Mouse (Mus musculus) hindbrain, embryonic 14.5 days (tissue): ENCODE results near the gene Gm42791. TPM values are rescaled to one million over a fixed set of nuclear protein-coding genes. Genes with fewer than 3 reads are reported as not detected.

Experiments
- ATAC-seq: fragments of 200-750 bp; cut with Nextera tagmentation; 2 replicates; pipeline ENCODE4 v1.8.0; 2017; ENCODE audit warnings: moderate number of reproducible peaks, mild to moderate bottlenecking, moderate TSS enrichment, moderate library complexity; ENCODE audit not compliant: low FRiP score
- DNase-seq: peaks from one replicate; pipeline ENCODE4 v3.0.0-alpha.2; 2015; ENCODE audit warnings: low spot score
- H3K27ac ChIP-seq: fragments of 300-500 bp; sonication (generic); 2 replicates; pipeline ENCODE4 v1.5.1; 2014; ENCODE audit warnings: mild to moderate bottlenecking, moderate library complexity
- H3K27me3 ChIP-seq: fragments of 300-500 bp; sonication (generic); 2 replicates; pipeline ENCODE4 v1.6.1; 2014; ENCODE audit warnings: mild to moderate bottlenecking, low read length, mixed read lengths; ENCODE audit not compliant: control insufficient read depth, insufficient read depth
- H3K36me3 ChIP-seq: fragments of 300-500 bp; sonication (generic); replicated peaks from 2 replicates; pipeline ENCODE4 v1.6.1; 2014; ENCODE audit not compliant: control insufficient read depth, insufficient read depth
- H3K4me1 ChIP-seq: fragments of 300-500 bp; sonication (generic); replicated peaks from 2 replicates; pipeline ENCODE4 v1.6.1; 2014; ENCODE audit warnings: antibody characterized with exemption, low read length, mixed read lengths; ENCODE audit not compliant: control insufficient read depth, insufficient read depth
- H3K4me2 ChIP-seq: fragments of 300-500 bp; sonication (generic); replicated peaks from 2 replicates; pipeline ENCODE4 v1.6.1; 2014; ENCODE audit warnings: mild to moderate bottlenecking, moderate library complexity
- H3K4me3 ChIP-seq: fragments of 300-500 bp; sonication (generic); replicated peaks from 2 replicates; pipeline ENCODE4 v1.5.1; 2014; ENCODE audit warnings: mild to moderate bottlenecking, low read length
- H3K9ac ChIP-seq: fragments of 300-500 bp; sonication (generic); 2 replicates; pipeline ENCODE4 v1.6.1; 2014
- H3K9me3 ChIP-seq: fragments of 300-500 bp; sonication (generic); 2 replicates; pipeline ENCODE4 v1.6.1; 2016; ENCODE audit warnings: low read length; ENCODE audit not compliant: control insufficient read depth
- WGBS: fragments of 180-500 bp; shearing (Covaris S2); extraction: QIAGEN DNeasy Blood & Tissue Kit; methylation state at CpG from one replicate; pipeline ENCODE4 v1.1.7; 2014; 5-methylcytosine and 5-hydroxymethylcytosine counted together
- polyA plus RNA-seq: library from polyadenylated mRNA; unstranded; fragments of >200 nt; fragmentation: Nextera tagmentation; extraction: Ambion mirVana; gene quantifications from 2 replicates; pipeline ENCODE4 v1.2.1, GENCODE M21; 2014

The Gm42791 gene
- polyA plus RNA-seq, 1 experiment from 2014 or later = 0.33 TPM

DNA sequence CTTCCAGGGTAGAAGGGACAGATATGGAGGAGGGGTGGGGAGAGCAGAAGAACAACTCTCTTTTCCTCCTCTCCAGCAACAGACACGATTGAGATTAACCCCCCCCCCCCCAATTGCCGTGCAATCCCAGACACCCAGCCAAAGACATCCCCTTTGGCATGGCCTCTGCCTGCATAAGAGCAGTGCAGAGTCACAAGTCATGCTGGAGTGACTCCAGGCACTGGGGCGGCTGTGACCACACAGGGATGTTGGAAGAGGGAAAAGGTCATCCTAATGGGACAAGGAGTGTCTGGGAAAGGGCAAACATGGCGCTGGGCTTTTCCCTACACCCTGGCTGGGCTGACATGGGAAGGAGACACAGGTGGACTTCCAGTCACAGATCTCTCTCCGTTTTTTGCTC lies 41.8 kb downstream of the Gm42791 start:
- WGBS = 83% methylated on average over 5 of the region's 5 CpGs

DNA sequence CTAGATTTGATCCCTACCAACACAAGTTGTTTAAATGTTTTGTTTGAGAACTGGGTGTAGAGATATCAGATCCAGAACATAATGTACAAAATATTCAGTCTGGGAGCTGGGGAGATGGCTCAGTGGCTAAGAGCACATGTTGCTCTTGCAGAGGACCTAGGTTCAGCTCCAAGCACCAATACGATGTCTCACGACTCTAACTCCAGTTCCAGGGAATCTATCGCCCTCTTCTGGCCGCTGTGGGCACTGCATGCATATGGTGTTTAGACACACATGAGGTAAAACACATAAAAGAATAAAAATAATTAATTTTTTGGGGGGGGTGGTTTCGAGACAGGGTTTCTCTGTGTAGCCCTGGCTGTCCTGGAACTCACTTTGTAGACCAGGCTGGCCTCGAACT lies 42.5 kb downstream of the Gm42791 start:
- ATAC-seq (no peak), DNase-seq (no peak)
- Histone ChIP-seq H3K36me3 (no peaks in the 10 kb centered on the region), H3K4me1 (no peaks in the 10 kb centered on the region), H3K4me3 (no peak overlapping the region), H3K27me3 (no peaks in the 10 kb centered on the region), H3K4me2 (no peak overlapping the region), H3K9ac (no peak overlapping the region), H3K9me3 (no peaks in the 10 kb centered on the region), H3K27ac (no peak overlapping the region)
- 53% methylated on average over 6 of the region's 6 CpGs for WGBS

More for the DNA sequence above, 41.8 kb downstream of the Gm42791 start:
- Histone ChIP-seq H3K4me2 (no peak overlapping the region), H3K4me3 (no peak overlapping the region), H3K36me3 (no peaks in the 10 kb centered on the region), H3K4me1 (no peaks in the 10 kb centered on the region), H3K27ac (no peak overlapping the region), H3K9ac (no peak overlapping the region), H3K27me3 (no peaks in the 10 kb centered on the region), H3K9me3 (no peaks in the 10 kb centered on the region)
- ATAC-seq (no peak), DNase-seq (no peak)

DNA sequence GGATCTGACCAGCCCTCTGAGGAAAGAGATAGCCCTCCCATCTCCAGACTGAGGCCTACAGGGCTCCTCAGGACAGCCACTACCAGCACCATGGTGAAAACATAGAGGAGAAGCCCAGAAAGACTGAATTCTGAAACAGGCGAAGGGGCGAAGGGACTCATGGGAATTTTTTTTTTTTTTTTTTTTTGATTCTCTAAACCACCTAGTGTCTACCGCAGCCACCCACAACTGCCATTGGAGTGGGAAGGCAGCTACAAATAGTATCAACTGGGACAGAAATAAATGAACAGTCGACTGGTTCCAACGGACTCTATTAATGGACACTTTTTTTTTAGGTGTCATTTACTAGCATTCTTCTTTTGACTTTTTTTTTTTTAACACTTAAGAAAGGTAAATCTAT lies 43.6 kb downstream of the Gm42791 start:
- Histone ChIP-seq H3K9me3 (no peaks in the 10 kb centered on the region), H3K36me3 (no peaks in the 10 kb centered on the region), H3K27ac (no peak overlapping the region), H3K4me2 (no peak overlapping the region), H3K4me1 (no peaks in the 10 kb centered on the region), H3K9ac (no peak overlapping the region), H3K4me3 (no peak overlapping the region), H3K27me3 (no peaks in the 10 kb centered on the region)
- DNase-seq (no peak), ATAC-seq (no peak)
- 95% methylated on average over 5 of the region's 5 CpGs for WGBS

DNA sequence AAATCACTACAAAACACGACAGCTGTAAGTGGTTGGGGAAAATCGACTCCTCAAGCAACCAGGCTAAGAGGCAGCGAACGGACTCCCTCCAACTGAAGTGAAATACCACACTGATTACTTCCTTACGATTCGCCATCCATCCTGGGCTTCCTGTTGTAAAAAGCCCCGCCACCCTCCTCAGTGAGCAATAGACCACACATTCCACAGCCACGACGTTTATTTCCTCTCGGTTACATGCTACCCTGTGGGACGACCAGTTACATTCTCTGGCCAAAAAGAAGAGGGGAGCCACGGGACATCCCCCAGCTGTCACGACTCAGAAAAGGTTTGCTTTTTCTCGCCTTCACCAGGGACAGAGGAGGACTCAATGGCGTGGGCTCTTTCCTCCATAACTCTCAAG lies 44.9 kb downstream of the Gm42791 start:
- 62% methylated on average over 15 of the region's 15 CpGs for WGBS
- H3K36me3 ChIP-seq = no peaks in the 10 kb centered on the region
- no peak overlapping the region for H3K4me3 ChIP-seq
- H3K4me1 ChIP-seq = no peaks in the 10 kb centered on the region; the same call in 1 of the 2 replicates
- H3K9ac ChIP-seq = no peak overlapping the region
- H3K27ac ChIP-seq = no peak overlapping the region
- no peaks in the 10 kb centered on the region for H3K27me3 ChIP-seq
- no peak for DNase-seq
- ATAC-seq = no peak
- no peak overlapping the region for H3K4me2 ChIP-seq
- no peaks in the 10 kb centered on the region for H3K9me3 ChIP-seq

DNA sequence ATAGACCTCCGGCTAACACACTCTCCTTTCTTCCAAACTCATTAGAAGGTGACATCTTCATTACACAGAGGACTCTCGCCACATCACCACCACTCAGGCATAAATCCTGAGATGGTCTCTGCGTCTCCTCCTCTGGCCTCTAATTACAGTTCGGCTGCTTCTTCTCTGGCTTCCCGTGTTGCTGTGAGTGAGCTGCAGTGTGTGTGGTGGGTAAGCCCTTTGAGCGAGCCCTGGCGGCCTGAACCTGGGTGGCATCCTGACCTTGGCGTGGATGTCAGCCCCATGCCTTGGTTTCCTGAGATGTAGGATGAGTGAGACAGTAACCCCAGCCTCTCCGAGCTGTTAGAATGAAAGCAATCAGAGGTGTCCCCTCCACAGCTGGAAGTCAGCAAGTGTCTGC lies 46.4 kb downstream of the Gm42791 start:
- ATAC-seq (no peak), DNase-seq (no peak)
- Histone ChIP-seq H3K36me3 (no peaks in the 10 kb centered on the region), H3K27me3 (no peaks in the 10 kb centered on the region), H3K9me3 (no peaks in the 10 kb centered on the region), H3K27ac (no peak overlapping the region), H3K4me3 (no peak overlapping the region), H3K9ac (no peak overlapping the region), H3K4me1 (no peaks in the 10 kb centered on the region; the same call in 1 of the 2 replicates), H3K4me2 (no peak overlapping the region)
- WGBS = 69% methylated on average over 9 of the region's 9 CpGs

DNA sequence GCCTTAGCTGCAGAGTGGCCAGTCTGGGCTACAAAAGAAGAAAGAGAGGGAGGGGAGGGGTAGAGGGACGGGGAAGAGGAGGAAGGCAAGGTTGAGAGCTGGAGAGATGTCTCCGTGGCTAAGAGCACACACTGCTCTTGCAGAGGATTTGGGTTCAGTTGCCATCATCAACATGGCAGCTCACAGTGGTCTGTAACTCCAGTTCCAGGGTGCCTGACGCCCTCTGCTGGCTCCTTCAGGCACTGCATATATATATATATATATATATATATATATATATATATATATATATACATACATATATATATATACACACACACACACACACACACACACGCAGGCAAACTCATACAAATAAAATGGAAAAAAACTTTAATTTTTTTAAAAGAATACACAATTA lies 47.5 kb downstream of the Gm42791 start:
- H3K27me3 ChIP-seq = no peaks in the 10 kb centered on the region
- no peak overlapping the region for H3K27ac ChIP-seq
- ATAC-seq (no peak), DNase-seq (no peak)
- no peak overlapping the region for H3K4me3 ChIP-seq
- 78% methylated on average over 4 of the region's 4 CpGs for WGBS
- no peak overlapping the region for H3K4me2 ChIP-seq
- H3K9me3 ChIP-seq = no peaks in the 10 kb centered on the region
- H3K9ac ChIP-seq = no peak overlapping the region
- H3K4me1 ChIP-seq = no peaks in the 10 kb centered on the region; the same call in 1 of the 2 replicates
- no peaks in the 10 kb centered on the region for H3K36me3 ChIP-seq

DNA sequence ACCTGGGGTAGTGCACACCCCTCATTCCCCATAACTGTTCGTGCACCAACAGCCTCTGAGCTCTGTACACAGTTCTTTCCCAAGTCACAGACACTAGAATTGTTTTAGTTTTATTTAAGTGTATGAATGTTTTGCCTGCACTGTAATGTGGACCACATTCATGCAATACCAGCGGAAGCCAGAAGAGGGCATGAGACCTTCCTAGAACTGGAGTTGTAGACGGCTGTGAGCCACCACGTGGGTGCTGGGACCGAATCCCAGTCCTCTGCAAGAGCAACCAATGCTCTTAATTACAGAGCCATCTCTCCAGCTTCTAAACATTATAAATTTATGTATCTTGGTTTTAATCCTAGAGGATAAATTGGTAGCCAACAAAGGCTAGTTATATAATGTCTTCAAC lies 48.2 kb downstream of the Gm42791 start:
- no peak for ATAC-seq
- Histone ChIP-seq H3K9me3 (no peaks in the 10 kb centered on the region), H3K4me1 (no peaks in the 10 kb centered on the region; the same call in 1 of the 2 replicates), H3K36me3 (no peaks in the 10 kb centered on the region), H3K27me3 (no peaks in the 10 kb centered on the region), H3K27ac (no peak overlapping the region), H3K9ac (no peak overlapping the region), H3K4me2 (no peak overlapping the region), H3K4me3 (no peak overlapping the region)
- WGBS = 75% methylated on average over 5 of the region's 5 CpGs
- no peak for DNase-seq

DNA sequence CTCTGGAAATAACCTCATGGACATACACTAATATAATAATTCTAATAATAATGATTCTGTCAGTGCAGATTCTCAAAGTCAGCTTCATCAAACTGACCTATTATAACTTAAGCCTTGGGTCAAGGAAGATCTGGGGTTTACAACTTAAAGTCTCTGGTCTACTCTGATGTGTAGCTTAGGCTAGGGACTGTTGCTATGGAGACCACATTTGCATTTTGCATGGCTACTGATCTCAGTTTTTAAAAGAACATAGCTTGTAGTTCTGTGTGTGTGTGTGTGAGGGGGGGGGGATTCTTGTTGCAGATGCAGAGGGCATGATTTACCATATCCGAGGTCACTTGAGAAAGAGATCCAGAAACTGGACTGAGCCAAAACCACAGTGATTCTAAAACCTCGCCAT lies 49.2 kb downstream of the Gm42791 start:
- Histone ChIP-seq H3K4me1 (no peaks in the 10 kb centered on the region; the same call in none of the 2 replicates), H3K9ac (no peak overlapping the region), H3K4me2 (no peak overlapping the region), H3K27ac (no peak overlapping the region), H3K4me3 (no peak overlapping the region), H3K27me3 (no peaks in the 10 kb centered on the region), H3K36me3 (no peaks in the 10 kb centered on the region), H3K9me3 (no peaks in the 10 kb centered on the region)
- DNase-seq (no peak), ATAC-seq (no peak)
- 46% methylated on average over 2 of the region's 2 CpGs for WGBS

DNA sequence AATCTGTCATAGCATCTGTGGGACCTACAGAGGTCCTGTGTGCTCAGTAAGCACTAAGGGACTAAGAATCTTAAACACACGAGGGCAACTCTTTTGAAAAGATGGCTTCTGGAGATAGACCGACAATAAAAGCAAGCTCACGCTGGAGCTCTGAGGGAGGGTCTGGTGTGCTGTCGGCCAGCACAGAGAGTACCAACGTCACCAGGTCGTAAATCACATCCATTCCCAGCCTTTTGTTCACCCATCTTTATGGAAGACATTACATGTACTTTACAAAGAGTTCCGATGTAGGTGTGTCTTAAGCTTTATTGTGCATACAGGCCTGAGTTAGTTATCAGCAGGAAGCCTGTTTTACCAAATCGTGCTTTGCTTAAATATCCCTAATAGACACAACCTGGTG lies 50.9 kb downstream of the Gm42791 start:
- no peak overlapping the region for H3K4me2 ChIP-seq
- WGBS = 56% methylated on average over 8 of the region's 8 CpGs
- H3K9me3 ChIP-seq = no peaks in the 10 kb centered on the region
- no peaks in the 10 kb centered on the region; the same call in none of the 2 replicates for H3K4me1 ChIP-seq
- no peak overlapping the region for H3K9ac ChIP-seq
- H3K27ac ChIP-seq = no peak overlapping the region
- ATAC-seq = no peak
- no peaks in the 10 kb centered on the region for H3K27me3 ChIP-seq
- H3K36me3 ChIP-seq = no peaks in the 10 kb centered on the region
- H3K4me3 ChIP-seq = no peak overlapping the region
- DNase-seq = no peak

DNA sequence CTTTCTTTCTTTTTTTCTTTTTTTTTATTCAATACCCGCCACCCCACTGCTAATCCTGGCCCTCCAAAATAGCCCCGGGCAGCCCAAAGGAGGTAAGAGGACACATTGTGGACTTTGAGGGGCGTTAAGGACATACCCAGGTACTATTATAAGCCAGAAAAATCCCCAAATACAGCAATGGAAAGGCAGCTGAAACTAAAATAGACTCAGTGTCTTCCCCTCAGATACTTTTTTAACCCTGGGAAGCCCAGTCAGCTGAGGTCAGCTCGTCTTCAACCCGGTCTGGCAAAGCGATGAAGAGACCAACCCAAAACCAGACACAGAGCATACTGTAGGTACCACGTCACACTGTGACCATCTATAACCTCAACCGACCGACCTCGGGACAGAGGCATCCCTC lies 51.5 kb downstream of the Gm42791 start:
- Histone ChIP-seq H3K4me1 (no peaks in the 10 kb centered on the region; the same call in none of the 2 replicates), H3K9me3 (no peaks in the 10 kb centered on the region), H3K27ac (no peak overlapping the region), H3K4me2 (no peak overlapping the region), H3K27me3 (no peaks in the 10 kb centered on the region), H3K36me3 (no peaks in the 10 kb centered on the region), H3K4me3 (no peak overlapping the region), H3K9ac (no peak overlapping the region)
- no peak for ATAC-seq
- no peak for DNase-seq
- WGBS = 64% methylated on average over 10 of the region's 10 CpGs
